Comparison of ENCODE assay signal across 17 mouse cellular contexts in genomic region chr7:130335440-130336051, GRCm38 (mm10).
A peak's percentile ranks its signal among the peaks of the same experiment; 100 is the strongest.
DNase-seq lines count a peak whose midpoint lies in the region; ATAC-seq and TF ChIP-seq lines count a peak whose summit lies in the region.
"Had no signal": no experiment of that assay in that cellular context is flagged by ENCODE, and none has a peak within 500 bp of the region (broad histone marks: within the 10 kb centered on the region; RNA-seq: fewer than 3 reads in every experiment).

No protein-coding gene starts in this region.

- H3K4me3 ChIP-seq in lung, embryonic 16.5 days (ENCODE audit: low read length): no peak overlapping the region
- no peak overlapping the region for H3K4me3 ChIP-seq in intestine, embryonic 15.5 days (replicated peaks)
- H3K4me3 ChIP-seq in kidney, postnatal 0 days (replicated peaks; ENCODE audit: low read depth, low read length): no peak overlapping the region
- H3K4me3 ChIP-seq in hindbrain, embryonic 13.5 days: no peak overlapping the region
- H3K4me3 ChIP-seq: heart, embryonic 13.5 days; hindbrain, embryonic 15.5 days; midbrain, embryonic 12.5 days had no signal

- H3K36me3 ChIP-seq in lung, embryonic 16.5 days (ENCODE audit: control insufficient read depth, insufficient read depth, low read length): no peaks in the 10 kb centered on the region
- no peaks in the 10 kb centered on the region for H3K36me3 ChIP-seq in intestine, embryonic 15.5 days
- H3K36me3 ChIP-seq in kidney, postnatal 0 days (ENCODE audit: insufficient read depth, low read length): no peaks in the 10 kb centered on the region
- H3K36me3 ChIP-seq in hindbrain, embryonic 13.5 days: no peaks in the 10 kb centered on the region
- H3K36me3 ChIP-seq: heart, embryonic 13.5 days; hindbrain, embryonic 15.5 days; midbrain, embryonic 12.5 days had no signal

- H3K27ac ChIP-seq in lung, embryonic 16.5 days (ENCODE audit: low read length): peak overlapping the region; percentile 48; the same call in 1 of the 2 replicates
- 0 out of 2 replicates have a peak overlapping the region, but pooled peaks have one; percentile 17 for H3K27ac ChIP-seq in intestine, embryonic 15.5 days
- peak overlapping the region; percentile 69 for H3K27ac ChIP-seq in kidney, postnatal 0 days
- H3K27ac ChIP-seq in hindbrain, embryonic 13.5 days: no peak overlapping the region
- H3K27ac ChIP-seq: heart, embryonic 13.5 days; hindbrain, embryonic 15.5 days; midbrain, embryonic 12.5 days had no signal

- DNase-seq in lung, postnatal 25 days (ENCODE audit: low spot score): no peak
- DNase-seq in kidney, postnatal 0 days (ENCODE audit: low spot score): peak; percentile 82
- DNase-seq in yolk sac, embryonic 10.5 days (ENCODE audit: low spot score): peak; percentile 71
- DNase-seq in cerebellum, adult 11 months: no peak
- DNase-seq: adrenal gland, postnatal 10 days; gastrocnemius, postnatal 36 days; liver; lung, postnatal 10 days; right cerebral cortex, postnatal 4 days; thymus, postnatal 36 days had no signal

- H3K4me2 ChIP-seq in lung, embryonic 16.5 days (ENCODE audit: low read depth, low read length): no peak overlapping the region
- H3K4me2 ChIP-seq in intestine, embryonic 15.5 days (replicated peaks): no peak overlapping the region
- no peak overlapping the region for H3K4me2 ChIP-seq in kidney, postnatal 0 days (ENCODE audit: low read length)
- H3K4me2 ChIP-seq in hindbrain, embryonic 13.5 days: no peak overlapping the region
- H3K4me2 ChIP-seq: heart, embryonic 13.5 days; hindbrain, embryonic 15.5 days; midbrain, embryonic 12.5 days had no signal

- no peak overlapping the region for H3K9ac ChIP-seq in lung, embryonic 16.5 days (ENCODE audit: low read length)
- no peak overlapping the region for H3K9ac ChIP-seq in intestine, embryonic 15.5 days
- H3K9ac ChIP-seq in kidney, postnatal 0 days (ENCODE audit: low read depth, low read length): no peak overlapping the region
- no peak overlapping the region for H3K9ac ChIP-seq in hindbrain, embryonic 13.5 days
- H3K9ac ChIP-seq: heart, embryonic 13.5 days; hindbrain, embryonic 15.5 days; midbrain, embryonic 12.5 days had no signal

- TF ChIP-seq CTCF in kidney, postnatal 0 days (IDR thresholded peaks at IDR 0.05; ENCODE audit: low read depth): no peak

- ATAC-seq in lung, embryonic 16.5 days (ENCODE audit: low read depth): peak; percentile 38; the same call in 1 of the 2 replicates
- ATAC-seq in intestine, embryonic 15.5 days: peak; percentile 94
- peak; percentile 90 for ATAC-seq in kidney, postnatal 0 days (replicated peaks; ENCODE audit: low FRiP score, low read depth)
- ATAC-seq in hindbrain, embryonic 13.5 days (ENCODE audit: low FRiP score): no peak
- ATAC-seq: forebrain, embryonic 14.5 days had no signal

- no peaks in the 10 kb centered on the region for H3K9me3 ChIP-seq in lung, embryonic 16.5 days (ENCODE audit: control insufficient read depth, low read length)
- no peaks in the 10 kb centered on the region for H3K9me3 ChIP-seq in intestine, embryonic 15.5 days
- no peaks in the 10 kb centered on the region for H3K9me3 ChIP-seq in kidney, postnatal 0 days (replicated peaks; ENCODE audit: low read length)
- no peaks in the 10 kb centered on the region for H3K9me3 ChIP-seq in hindbrain, embryonic 13.5 days
- H3K9me3 ChIP-seq: heart, embryonic 13.5 days; hindbrain, embryonic 15.5 days; midbrain, embryonic 12.5 days had no signal

- H3K4me1 ChIP-seq in lung, embryonic 16.5 days (replicated peaks; ENCODE audit: control insufficient read depth, insufficient read depth, low read length): 0 out of 2 replicates have a peak, but pooled peaks cover 4% of the 10 kb centered on the region
- 0 out of 2 replicates have a peak, but pooled peaks cover 4% of the 10 kb centered on the region for H3K4me1 ChIP-seq in intestine, embryonic 15.5 days (replicated peaks)
- no peaks in the 10 kb centered on the region; the same call in 1 of the 2 replicates for H3K4me1 ChIP-seq in kidney, postnatal 0 days (replicated peaks; ENCODE audit: insufficient read depth, low read length)
- 0 out of 2 replicates have a peak, but pooled peaks cover 7% of the 10 kb centered on the region for H3K4me1 ChIP-seq in hindbrain, embryonic 13.5 days (replicated peaks)
- H3K4me1 ChIP-seq: heart, embryonic 13.5 days; hindbrain, embryonic 15.5 days had no signal

- no peaks in the 10 kb centered on the region for H3K27me3 ChIP-seq in lung, embryonic 16.5 days (ENCODE audit: control insufficient read depth, insufficient read depth, low read depth, low read length)
- H3K27me3 ChIP-seq in intestine, embryonic 15.5 days (replicated peaks): no peaks in the 10 kb centered on the region
- H3K27me3 ChIP-seq in kidney, postnatal 0 days (ENCODE audit: insufficient read depth, low read length): no peaks in the 10 kb centered on the region
- peaks cover 5% of the 10 kb centered on the region; the same call in 1 of the 2 replicates for H3K27me3 ChIP-seq in hindbrain, embryonic 13.5 days
- H3K27me3 ChIP-seq: hindbrain, embryonic 15.5 days had no signal

- WGBS in lung, embryonic 16.5 days: 42% methylated on average over 4 of the region's 4 CpGs
- WGBS in intestine, embryonic 15.5 days: 29% methylated on average over 4 of the region's 4 CpGs
- WGBS in kidney, postnatal 0 days: 23% methylated on average over 4 of the region's 4 CpGs
- 24% methylated on average over 4 of the region's 4 CpGs for WGBS in hindbrain, embryonic 13.5 days

Comparison
In these comparisons a context has a peak if more than half of its experiments do, and no peak if none do; other contexts are left out.
1. DNase-seq: peak in kidney, postnatal 0 days (single experiment) and yolk sac, embryonic 10.5 days (single experiment); none in lung, postnatal 25 days (single experiment) and cerebellum, adult 11 months (single experiment).